Mouse (Mus musculus) retina, adult 2 months (tissue): ENCODE results near the gene Nav2.

Experiments used
- DNase-seq: peaks from one replicate; pipeline ENCODE4 v3.0.0-alpha.2; 2012; ENCODE audit warnings: low read depth, low spot score

Gene Nav2

DNA sequence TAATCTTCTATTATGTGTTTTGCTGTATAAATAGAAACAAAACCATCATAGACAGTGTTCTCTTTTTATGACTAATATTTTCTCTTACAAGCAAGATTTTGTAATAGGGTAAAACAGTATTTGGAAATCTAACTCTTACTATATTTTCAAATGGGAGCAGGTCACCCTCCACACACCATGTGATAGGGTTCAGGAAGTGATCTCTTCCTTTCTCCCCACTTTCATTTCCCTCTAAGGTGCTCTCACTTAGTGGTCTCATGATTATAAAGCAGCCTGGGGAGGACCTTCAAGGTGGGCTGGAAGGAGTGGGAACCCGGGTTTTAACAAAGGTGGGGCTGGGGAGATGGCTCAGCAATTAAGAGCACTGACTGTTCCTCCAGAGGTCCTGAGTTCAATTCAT, 487.7 kb downstream of the Nav2 start:
- DNase-seq: no peak

DNA sequence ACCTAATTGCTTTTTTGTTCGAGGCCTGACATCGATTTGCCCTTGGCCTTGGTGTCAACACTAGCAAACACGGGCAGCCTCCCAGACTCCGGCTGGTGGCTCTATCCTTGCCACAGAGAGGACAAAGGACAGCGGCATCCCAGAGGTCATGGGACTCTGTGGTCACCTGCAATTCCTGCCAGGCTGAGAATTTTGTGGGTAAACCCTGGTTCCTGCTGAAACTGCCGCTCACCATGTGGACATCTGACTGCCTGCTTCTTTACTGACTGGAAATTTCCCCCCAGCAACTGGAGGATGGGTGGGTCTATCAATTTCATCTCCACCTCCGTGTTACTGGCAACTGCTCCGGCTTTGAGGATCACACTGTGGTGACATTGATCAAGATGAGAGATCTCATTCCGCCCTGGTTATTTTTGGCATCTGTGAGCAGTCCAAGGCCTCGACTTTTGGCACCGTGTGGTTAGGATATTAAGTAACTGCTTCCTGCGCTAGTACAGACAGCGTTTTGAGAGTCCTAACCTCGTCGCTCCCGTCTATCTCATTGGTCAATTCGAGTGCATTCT, 489.0 kb downstream of the Nav2 start:
- no peak for DNase-seq

DNA sequence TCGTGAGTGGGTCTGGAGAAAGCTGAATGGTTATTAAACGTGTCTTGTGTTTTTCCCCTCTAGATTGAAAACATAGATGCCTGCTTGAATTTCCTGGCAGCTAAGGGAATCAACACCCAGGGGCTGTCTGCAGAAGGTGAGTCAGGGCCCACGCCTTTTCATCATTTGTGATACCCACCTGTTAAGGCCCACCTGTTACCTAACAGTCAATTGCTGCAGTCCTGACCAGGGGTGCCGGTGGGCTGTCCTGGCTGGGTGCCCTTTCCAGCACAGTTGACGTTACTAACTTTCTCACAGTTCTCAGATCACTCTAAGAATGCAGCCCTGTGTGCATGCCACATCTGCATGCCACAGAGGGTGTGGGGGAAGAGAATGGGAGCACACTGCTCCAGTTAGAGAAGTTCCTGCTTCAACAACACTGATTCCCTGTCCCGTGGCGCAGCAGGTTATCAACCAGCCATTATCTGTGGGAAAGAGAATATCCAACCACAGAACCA, 489.6 kb downstream of the Nav2 start:
- no peak for DNase-seq

DNA sequence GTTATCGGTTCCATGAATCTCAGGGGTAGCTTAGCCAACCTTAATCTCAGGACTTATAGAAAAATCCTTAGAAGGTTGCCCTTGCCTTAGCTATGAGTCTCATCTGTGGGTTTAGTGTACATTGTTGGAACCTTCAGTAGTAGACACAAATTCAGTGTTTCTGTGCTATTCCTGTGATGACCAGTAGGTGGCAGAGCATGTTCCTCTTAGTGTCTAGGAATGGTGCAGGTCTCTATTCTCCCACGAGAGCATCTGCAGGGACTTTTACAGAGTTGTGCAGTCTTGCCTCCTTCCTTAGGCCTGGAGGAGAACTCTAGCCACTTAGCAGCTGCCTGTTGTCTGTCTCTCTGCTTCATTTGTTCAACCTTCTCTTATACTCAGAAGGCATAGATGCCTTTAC, 490.8 kb downstream of the Nav2 start:
- DNase-seq: peak; percentile 32

DNA sequence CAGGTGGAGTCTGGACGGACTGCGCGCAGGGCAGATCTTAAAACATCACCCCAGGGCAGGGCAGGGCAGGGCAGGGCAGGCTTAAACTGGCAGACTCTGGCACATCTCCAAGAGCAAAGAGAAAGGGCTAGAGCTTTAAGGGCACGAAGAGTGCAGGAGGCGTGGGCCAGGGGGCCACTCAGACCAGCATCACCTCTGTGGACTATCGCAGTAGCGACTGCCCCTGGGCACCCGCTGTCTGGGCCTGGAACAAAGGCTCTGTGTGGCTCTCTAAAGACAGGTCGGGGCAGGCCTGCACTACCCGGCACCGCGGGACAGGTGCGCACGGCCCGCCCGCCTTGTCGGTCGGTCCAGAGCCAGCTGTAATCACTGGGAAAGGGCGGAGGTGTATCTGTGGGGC, 491.9 kb downstream of the Nav2 start:
- no peak for DNase-seq

DNA sequence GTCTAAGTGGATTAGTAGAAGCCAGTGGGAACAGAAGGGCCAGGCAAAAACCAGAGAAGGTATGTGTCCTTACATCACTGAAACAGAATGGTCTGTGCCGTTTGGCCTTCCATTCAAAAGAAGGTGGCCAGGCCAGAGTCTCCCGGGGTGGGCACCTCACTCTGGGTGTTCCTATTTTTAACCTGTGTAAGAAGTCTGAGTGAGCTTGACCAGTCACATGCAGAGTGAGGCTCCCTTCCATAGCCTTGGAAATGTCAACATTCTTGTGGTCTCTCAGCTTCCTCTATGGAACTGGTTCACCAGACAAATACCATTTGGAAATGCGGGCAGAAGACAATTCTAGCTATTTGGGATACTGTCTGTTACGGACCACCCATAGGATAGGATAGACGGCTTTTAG, 494.0 kb downstream of the Nav2 start:
- no peak for DNase-seq

DNA sequence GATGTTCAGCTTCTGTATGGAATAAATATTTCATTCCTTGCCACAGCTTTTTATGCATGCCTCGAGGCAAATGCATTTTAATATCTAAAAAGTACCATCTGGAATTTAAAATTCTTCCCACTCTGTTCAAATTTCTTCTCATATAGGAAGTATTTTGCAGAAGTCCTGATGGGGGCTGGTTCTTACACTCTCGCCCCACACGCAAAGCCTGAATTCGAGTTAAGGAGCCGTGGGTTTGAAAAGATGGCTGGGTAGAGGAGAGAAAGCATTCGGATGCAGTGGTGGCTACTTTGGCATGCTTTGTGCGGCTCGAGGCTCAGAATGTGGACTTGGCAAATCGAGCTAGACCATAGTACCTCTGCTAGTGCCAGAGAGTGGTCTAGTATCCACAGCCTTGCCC, 499.2 kb downstream of the Nav2 start:
- DNase-seq: no peak

DNA sequence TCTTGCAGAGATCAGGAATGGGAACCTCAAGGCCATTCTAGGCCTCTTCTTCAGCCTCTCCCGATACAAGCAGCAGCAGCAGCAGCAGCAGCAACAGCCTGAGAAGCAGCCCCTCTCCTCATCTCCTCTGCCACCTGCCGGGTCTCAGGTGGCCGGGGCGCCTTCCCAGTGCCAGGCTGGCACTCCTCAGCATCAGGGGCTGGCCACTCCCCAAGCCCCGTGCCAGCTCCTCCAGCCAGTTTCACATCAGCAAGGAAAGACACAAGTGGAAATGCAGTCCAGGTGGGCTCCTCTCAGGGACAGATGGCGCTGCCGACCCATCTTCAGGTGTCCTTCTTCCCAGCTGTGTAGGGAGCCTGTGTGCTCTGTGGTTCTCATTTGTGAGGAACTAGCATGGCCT, 500.1 kb downstream of the Nav2 start:
- DNase-seq: no peak

DNA sequence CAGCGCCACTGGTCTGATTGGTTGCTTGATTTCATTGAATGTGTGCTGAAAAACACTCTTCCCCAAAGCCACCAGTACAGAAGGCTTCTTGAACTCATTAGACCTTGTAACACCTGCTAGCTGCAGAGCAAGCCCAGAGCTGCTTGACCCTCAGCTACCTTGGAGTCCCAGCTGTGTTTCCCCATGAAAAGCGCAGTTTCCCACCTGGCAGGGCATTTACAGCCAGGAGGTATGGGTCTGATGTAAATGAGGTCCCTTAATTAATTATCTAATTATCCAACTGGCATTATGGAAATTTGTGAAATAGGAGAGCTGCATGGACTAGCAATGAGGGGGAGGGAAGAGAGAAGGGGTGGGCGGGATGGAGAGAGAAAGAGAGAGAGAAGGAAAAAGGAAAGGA, 500.7 kb downstream of the Nav2 start:
- DNase-seq: no peak

DNA sequence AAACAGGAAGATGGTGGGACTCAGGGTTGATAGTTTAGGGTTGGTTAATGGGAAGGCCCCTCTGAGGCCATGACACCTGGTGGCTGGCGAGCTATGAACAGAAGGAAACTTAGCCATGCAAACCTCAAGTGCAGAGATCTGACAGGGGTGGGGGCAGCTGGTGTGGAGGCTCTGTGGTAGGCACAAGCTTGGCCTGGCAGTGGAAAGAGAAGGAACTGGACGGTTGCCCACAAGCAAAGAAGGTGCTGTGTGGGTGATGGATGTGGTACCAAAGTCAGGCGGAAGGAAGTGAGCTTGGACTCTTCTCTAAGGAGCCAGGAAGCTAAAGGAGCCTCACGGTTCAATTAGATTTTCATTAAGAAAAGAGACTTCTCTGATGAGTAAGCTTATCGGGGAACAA, 501.7 kb downstream of the Nav2 start:
- no peak for DNase-seq

DNA sequence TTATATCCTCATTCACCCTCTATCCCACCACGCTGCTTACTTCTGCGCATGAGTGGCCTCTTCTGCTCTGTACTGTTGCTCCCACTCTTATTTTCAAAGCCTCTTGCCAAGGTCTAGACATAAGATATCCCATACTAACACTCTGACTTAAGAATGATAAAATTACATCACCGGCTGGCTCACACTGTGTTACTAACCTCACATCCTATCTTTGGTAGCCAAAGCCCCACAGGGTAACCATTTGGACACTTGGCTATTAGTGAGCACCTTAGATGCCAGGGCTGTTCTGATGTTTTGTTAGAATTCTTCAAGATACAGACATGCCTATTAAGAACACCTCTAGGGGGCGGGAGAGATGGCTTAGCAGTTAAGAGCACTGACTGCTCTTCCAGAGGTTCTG, 502.4 kb downstream of the Nav2 start:
- DNase-seq: no peak

DNA sequence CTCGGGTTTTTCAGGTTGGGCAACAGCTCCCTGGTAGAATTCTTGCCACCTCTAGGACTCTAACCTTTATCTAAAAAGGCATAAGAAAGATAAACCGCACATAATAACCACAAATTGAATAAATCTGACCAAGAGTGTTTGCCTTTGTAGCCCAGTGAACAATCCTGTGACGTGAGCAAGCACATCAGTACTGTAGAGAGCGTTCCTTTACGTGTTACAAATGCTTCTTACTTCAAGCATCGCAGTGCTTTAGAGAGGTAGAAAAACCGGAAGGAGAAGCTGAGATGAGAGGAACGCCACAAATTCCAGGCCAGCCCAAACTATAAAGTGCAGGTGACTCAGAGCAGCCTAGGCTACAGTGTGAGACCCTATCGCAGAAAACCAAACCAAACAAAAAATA, 503.3 kb downstream of the Nav2 start:
- DNase-seq: no peak

DNA sequence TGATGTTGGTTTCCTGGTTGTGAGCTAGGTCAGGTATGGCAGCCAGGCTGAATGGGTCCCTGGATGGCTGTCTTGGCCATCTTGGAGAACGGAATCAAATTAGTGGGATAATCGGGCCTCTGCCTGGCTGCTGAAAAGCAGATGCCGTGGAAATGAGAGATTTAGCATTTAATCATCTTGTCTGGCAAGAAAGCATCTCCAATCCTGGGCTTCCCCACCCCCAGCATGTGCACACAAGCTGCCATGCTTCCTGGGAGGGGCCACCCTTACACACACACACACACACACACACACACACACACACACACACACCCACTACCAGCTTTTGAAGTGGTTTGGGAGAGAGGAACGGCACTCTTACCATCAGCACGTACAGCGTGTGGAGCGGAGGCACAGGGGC, 506.6 kb downstream of the Nav2 start:
- no peak for DNase-seq

DNA sequence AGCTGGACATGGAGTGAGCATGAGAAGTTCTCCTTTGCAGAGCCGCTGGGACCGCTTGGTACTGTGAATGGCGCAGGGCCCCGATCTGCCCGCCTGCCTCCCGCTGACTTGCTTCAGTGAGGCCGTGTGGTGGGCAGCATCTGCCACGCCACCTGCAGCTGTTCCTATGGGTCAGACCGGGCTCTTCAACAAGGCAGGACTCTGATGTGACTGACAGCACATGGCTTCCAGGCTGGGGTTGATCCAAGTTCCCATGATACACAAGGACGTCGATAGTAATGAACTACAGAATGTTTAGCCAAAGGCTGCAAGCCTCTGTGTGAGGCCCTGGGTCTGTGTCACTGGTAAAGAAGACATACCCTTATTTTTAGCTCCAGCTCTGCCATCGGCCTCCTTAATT, 507.2 kb downstream of the Nav2 start:
- no peak for DNase-seq

DNA sequence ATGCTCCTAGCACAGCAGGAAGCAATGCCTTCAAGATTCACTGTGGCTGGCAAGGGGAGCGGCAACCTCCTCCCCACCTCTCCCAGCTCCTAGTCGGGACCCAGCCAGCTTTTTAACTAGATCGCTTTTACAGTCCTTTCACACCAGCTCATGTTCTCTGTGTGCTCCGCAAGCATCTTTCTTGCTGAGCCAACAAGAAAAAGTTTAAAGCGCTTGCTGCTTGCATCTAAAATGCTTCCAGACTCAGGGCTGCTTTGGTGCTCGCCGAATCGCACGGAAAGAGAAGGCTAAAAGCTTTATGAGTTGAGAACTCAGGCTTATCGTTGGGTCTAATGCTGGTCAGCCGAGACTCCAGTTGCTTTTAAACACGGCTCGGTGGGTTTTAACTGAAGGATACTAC, 510.3 kb downstream of the Nav2 start:
- DNase-seq: no peak

DNA sequence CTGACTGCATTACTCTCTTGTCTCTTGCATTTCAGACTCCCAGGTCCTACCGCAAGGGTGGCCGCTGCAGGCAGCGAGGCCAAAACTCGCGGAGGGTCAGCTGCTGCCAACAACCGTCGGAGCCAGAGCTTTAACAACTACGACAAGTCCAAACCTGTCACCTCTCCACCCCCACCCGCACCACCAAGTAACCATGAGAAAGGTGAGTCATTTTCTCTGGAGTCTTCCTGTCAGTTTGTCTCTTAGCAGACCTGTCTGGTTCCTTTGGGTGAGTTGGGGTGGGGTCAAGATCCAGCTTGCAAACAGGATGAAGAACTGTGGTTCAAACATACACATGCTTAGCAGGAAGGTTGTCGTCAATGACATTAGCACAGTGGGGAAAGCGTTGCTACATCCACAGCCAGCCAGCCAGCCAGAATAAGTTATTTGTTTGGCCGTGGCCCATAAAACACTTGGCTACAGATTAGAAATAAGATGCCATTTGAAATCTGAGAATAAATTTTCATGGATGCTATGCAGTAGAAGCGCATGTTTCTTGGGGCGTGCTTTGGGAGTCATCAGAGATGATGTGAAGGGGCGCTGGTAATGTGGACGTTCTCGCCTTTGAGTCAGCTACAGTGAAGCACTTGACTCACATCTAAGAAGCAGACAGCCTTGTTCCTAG, 511.8 kb downstream of the Nav2 start:
- DNase-seq: no peak

DNA sequence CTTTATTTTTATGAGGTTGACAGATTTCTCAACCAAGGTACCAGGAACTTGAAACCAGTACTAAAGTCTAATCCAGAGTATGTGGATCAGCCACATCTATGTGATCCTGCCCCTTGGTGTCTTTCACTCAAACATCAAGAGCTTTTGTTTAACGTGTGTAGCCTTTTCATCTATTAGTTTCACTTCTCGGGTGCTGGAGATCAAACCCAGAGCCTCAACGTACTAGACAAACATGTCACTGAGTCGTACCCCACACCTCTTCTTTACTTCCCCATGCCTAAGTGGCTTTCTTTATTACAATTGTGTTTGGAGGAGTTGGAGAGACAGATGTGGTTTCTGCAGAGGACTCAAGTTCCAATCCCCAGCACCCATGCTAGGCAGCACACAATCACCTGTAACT, 512.7 kb downstream of the Nav2 start:
- DNase-seq: no peak

DNA sequence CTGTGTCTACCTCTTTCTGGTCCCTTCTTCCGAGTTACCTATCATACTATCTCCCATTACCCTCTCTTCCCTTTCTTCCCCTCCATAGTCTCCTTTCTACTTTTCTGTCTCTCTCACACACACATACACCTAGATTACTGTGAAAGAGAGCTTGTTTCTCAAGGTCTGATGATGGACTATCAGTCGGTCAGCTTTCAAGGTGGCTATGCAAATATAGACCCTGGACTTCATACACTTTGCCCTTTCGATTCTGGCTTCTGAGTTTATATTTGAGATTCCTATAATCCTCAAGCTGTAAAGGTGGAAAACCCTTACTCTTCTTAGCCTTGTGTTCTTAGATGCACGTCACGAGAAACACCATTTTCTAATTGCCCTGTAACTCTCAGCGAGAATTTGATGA, 515.4 kb downstream of the Nav2 start:
- DNase-seq: no peak

DNA sequence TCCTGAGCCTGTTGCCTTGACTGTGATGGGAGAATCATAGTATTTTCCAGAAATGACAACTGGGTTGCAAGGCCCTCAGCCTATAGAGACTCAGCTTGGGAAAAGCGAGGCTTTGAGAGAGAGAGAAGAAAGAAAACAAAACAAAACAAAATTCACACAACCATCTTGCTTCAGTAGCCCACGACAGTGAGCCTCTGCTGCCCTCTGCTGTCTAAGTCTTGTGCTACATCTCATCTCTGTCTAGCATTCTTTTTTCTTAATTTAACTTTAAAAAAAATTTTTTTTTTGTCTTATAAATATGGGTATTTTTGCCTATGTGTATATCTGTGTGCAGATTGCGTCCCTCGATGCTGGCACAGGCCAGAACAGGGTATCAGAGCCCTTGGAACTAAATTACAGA, 517.5 kb downstream of the Nav2 start:
- peak; percentile 16 for DNase-seq

DNA sequence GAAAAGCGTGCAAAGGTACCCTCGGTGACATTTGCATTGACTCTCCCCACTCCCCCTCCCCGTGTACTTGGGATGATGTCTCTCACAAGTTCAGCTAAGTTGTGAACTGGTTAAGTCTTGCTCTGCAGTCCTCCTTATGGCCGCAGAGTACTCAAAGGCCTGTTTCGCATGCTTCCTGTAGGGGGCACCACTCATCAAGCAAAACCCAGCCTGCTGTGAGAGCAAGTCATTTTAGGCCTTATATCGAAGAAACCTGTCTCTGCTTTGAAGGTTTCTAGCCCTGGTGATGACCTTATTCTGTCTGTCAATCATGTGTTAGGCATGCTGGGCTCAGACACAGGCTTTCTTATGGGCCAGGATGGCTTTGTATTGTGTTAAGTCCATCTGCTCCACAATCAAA, 519.3 kb downstream of the Nav2 start:
- no peak for DNase-seq

DNA sequence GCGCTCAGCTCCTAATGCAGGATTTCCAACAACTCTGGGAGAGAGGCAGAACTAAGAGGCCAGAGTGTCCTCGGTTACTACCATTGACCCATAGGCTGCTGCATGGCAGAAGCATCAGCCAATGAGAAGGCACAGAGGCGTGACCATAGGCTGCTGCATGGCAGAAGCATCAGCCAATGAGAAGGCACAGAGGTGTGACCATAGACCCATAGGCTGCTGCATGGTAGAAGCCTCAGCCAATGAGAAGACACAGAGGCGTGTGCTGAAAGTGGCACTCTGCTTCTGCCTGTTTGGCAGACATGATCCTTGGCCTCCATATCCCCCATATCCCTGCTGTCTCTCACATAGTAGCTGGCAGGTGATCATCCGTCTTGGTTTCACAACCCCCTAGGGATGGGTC, 520.4 kb downstream of the Nav2 start:
- DNase-seq: no peak

DNA sequence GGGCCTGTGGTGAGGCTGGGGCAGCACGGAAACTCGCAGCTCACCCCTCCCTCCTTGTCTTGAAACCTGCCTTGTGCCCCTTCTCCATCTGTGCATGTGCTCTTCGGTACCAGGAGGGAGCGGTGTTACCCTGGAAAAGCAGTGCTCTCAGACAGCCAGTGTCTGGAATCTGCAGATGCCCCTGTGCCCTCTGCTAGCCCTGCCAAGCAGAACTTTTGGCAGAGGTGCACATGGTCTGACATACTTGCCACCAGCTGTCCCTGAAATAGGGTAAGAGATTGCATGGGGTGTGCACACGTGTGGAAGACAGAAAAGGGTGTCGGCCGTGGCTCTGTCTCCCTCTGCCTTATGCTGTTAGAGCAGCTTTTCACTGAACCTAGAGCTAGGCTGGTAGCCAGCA, 522.3 kb downstream of the Nav2 start:
- DNase-seq: no peak

DNA sequence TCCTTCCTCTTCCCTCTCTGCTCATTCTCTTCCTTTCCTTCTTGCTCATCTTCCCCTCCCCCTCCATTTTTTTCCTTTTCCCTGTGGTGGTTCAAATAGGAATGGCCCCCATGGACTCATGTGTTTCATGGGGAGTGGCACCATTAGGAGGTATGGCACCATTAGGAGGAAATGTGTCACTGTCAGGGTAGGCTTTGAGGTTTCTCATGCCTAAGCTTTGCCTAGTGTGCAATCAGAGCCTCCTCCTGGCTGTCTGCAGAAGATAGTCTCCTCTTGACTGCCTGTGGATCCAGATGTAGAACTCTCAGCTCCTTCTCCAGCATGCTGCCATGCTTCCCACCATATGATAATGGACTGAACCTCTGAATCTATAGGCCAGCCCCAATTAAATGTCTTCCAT, 525.4 kb downstream of the Nav2 start:
- no peak for DNase-seq

DNA sequence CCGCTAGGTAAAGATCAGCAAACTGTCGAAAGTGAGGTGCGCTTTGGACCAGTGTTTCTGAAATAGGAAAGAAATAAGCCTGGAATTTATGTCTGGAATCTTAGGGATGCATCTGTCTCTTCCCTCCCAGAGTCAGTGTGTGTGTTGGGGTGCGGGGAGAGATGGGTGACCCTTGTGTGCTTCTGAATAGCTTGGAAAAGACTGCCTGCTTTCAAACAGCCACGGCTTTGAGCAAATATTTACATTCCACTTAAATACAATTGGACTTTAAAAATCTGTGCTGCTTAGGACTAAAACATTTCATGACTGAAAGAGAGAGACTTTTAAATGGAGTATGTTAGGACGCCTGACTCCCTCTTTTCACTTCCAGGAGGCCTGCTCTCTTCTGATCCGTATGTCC, 528.0 kb downstream of the Nav2 start:
- DNase-seq: no peak
